Mouse (Mus musculus): Measurements from ENCODE around the gene 3110082I17Rik. TPM values are rescaled to one million over a fixed set of nuclear protein-coding genes. Genes with fewer than 3 reads are reported as not detected.

3110082I17Rik gene
- polyA plus RNA-seq, 1 experiment from 2014 or later, result 30.8 TPM

- Histone ChIP-seq H3K4me1 (peaks cover 38% of the 10 kb centered on the region), H3K4me2 (peak within 1 kb of the TSS; percentile 5; the same call in 1 of the 2 replicates), H3K36me3 (no peaks in the 10 kb centered on the region), H3K27me3 (no peaks in the 10 kb centered on the region), H3K9me3 (no peaks in the 10 kb centered on the region), H3K4me3 (no peak within 1 kb of the TSS), H3K9ac (no peak within 1 kb of the TSS), H3K27ac (peak within 1 kb of the TSS; percentile 83)
- WGBS, result 83% methylated on average over 6 of the region's 6 CpGs
- ATAC-seq (ENCODE audit: insufficient number of reproducible peaks, low FRiP score, low TSS enrichment, low read depth), result no peak
Measured at GRCm38 (mm10) chr5:139404801-139405401, 55.4 kb downstream of the 3110082I17Rik start, which contains the start of gene C130050O18Rik. C130050O18Rik (plus strand) TSS chr5:139405280.

- no peak overlapping the region for H3K9ac ChIP-seq
- WGBS, result 82% methylated on average over 8 of the region's 8 CpGs
Measured at GRCm38 (mm10) chr5:139403692-139404260, 56.6 kb downstream of the 3110082I17Rik start.

DNA sequence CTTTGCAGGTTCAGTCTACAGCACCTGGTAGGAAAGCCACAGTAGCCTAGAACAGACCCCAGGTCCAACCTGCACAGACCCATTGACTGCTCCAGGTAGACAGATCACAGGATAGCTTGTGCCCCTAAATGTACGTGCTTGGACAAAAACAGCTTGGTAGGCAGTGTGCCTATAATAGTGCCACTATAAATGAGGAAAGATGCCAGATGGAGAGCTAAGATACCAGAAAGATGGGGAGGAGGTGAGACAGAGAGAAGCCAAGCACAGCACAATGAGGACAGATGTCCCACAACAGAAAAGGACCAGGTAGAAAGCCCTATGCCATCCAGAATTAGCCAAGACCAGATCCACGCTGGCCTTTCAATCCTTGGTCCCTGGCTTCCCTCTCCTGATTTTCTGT is 58.2 kb downstream of the 3110082I17Rik start:
- Histone ChIP-seq H3K9ac (no peak overlapping the region), H3K4me1 (peaks cover 23% of the 10 kb centered on the region), H3K9me3 (no peaks in the 10 kb centered on the region), H3K4me3 (no peak overlapping the region), H3K36me3 (no peaks in the 10 kb centered on the region), H3K27me3 (no peaks in the 10 kb centered on the region), H3K27ac (no peak overlapping the region), H3K4me2 (no peak overlapping the region)
- 90% methylated on average over 2 of the region's 2 CpGs for WGBS
- no peak for ATAC-seq (ENCODE audit: insufficient number of reproducible peaks, low FRiP score, low TSS enrichment, low read depth)

More at GRCm38 (mm10) chr5:139403692-139404260, 56.6 kb downstream of the 3110082I17Rik start:
- Histone ChIP-seq H3K9me3 (no peaks in the 10 kb centered on the region), H3K36me3 (no peaks in the 10 kb centered on the region), H3K27me3 (no peaks in the 10 kb centered on the region), H3K4me2 (no peak overlapping the region), H3K4me1 (peaks cover 32% of the 10 kb centered on the region), H3K4me3 (no peak overlapping the region), H3K27ac (no peak overlapping the region)
- no peak for ATAC-seq (ENCODE audit: insufficient number of reproducible peaks, low FRiP score, low TSS enrichment, low read depth)

DNA sequence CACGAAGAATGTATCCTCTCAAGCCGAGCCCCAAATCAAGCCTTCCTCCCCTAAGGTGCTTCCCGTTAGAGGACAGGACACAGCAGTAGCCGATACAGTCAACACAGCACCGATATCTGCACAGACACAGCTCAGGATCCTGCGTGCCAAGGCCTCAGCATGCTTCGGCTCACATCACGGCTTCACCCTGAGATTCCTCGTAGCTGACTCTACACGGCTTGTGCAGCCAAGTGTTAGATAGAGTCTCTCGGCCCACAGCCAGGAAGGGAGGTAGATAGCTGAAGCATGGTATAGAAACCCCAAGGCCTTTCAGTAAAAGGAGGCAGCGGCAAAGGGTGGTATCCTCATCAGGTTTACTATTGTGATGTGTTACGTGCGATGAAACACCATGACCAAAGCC is 60.3 kb downstream of the 3110082I17Rik start:
- Histone ChIP-seq H3K36me3 (no peaks in the 10 kb centered on the region), H3K27me3 (no peaks in the 10 kb centered on the region), H3K4me2 (no peak overlapping the region), H3K4me3 (no peak overlapping the region), H3K9ac (no peak overlapping the region), H3K27ac (no peak overlapping the region), H3K9me3 (no peaks in the 10 kb centered on the region), H3K4me1 (peaks cover 8% of the 10 kb centered on the region)
- WGBS, result 88% methylated on average over 14 of the region's 14 CpGs
- no peak for ATAC-seq (ENCODE audit: insufficient number of reproducible peaks, low FRiP score, low TSS enrichment, low read depth)

DNA sequence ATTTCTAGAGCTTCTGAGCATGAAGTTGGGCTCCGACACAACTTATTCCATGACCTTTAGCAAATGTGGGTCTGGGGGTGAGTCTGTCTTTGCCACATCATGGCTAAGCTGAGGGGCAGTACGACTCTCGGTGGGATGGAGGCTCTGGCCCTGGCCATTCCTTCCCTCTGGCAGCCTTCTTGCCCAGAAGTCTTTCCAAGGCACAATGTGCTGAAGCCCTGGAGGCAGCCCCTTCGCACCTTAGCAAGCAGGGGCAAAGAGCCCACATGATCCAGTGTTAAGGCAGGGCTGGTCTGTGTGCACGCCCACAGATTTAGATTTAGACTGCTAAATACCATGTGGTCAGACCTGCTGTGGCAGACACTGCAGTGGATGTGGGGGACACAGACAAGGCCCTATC is 61.5 kb downstream of the 3110082I17Rik start:
- Histone ChIP-seq H3K27me3 (no peaks in the 10 kb centered on the region), H3K4me2 (no peak overlapping the region), H3K4me1 (peaks cover 10% of the 10 kb centered on the region), H3K36me3 (no peaks in the 10 kb centered on the region), H3K9me3 (no peaks in the 10 kb centered on the region), H3K4me3 (no peak overlapping the region), H3K9ac (no peak overlapping the region), H3K27ac (no peak overlapping the region)
- 74% methylated on average over 5 of the region's 5 CpGs for WGBS
- ATAC-seq (ENCODE audit: insufficient number of reproducible peaks, low FRiP score, low TSS enrichment, low read depth), result no peak

GRCm38 (mm10) chr5:139397959-139398753 is 62.2 kb downstream of the 3110082I17Rik start:
- H3K9ac ChIP-seq, result no peak overlapping the region
- peak; percentile 13; the same call in 1 of the 2 replicates for ATAC-seq (ENCODE audit: insufficient number of reproducible peaks, low FRiP score, low TSS enrichment, low read depth)
- H3K27me3 ChIP-seq, result no peaks in the 10 kb centered on the region
- 37% methylated on average over 5 of the region's 5 CpGs for WGBS
- H3K4me1 ChIP-seq, result peaks cover 10% of the 10 kb centered on the region
- no peak overlapping the region for H3K4me3 ChIP-seq
- peaks cover 4% of the 10 kb centered on the region; the same call in 1 of the 2 replicates for H3K36me3 ChIP-seq
- no peak overlapping the region for H3K27ac ChIP-seq
- no peak overlapping the region for H3K4me2 ChIP-seq
- no peaks in the 10 kb centered on the region for H3K9me3 ChIP-seq

- Histone ChIP-seq H3K4me2 (no peak overlapping the region), H3K9ac (no peak overlapping the region), H3K4me1 (peaks cover 10% of the 10 kb centered on the region), H3K27me3 (no peaks in the 10 kb centered on the region), H3K27ac (no peak overlapping the region), H3K36me3 (peaks cover 9% of the 10 kb centered on the region; the same call in 1 of the 2 replicates), H3K4me3 (no peak overlapping the region), H3K9me3 (no peaks in the 10 kb centered on the region)
- no peak for ATAC-seq (ENCODE audit: insufficient number of reproducible peaks, low FRiP score, low TSS enrichment, low read depth)
- WGBS, result 82% methylated on average over 4 of the region's 4 CpGs
Measured at GRCm38 (mm10) chr5:139397359-139397916, 62.9 kb downstream of the 3110082I17Rik start.

- Histone ChIP-seq H3K9ac (no peak overlapping the region), H3K27ac (no peak overlapping the region), H3K4me1 (peaks cover 18% of the 10 kb centered on the region), H3K4me3 (no peak overlapping the region), H3K36me3 (peaks cover 9% of the 10 kb centered on the region; the same call in 1 of the 2 replicates), H3K9me3 (no peaks in the 10 kb centered on the region), H3K4me2 (no peak overlapping the region), H3K27me3 (no peaks in the 10 kb centered on the region)
- no peak for ATAC-seq (ENCODE audit: insufficient number of reproducible peaks, low FRiP score, low TSS enrichment, low read depth)
- 90% methylated on average over 4 of the region's 4 CpGs for WGBS
Measured at GRCm38 (mm10) chr5:139395528-139395927, 64.8 kb downstream of the 3110082I17Rik start.

- no peak for ATAC-seq (ENCODE audit: insufficient number of reproducible peaks, low FRiP score, low TSS enrichment, low read depth)
- Histone ChIP-seq H3K4me1 (peaks cover 26% of the 10 kb centered on the region), H3K9me3 (no peaks in the 10 kb centered on the region), H3K9ac (no peak overlapping the region), H3K4me3 (no peak overlapping the region), H3K27me3 (no peaks in the 10 kb centered on the region), H3K27ac (no peak overlapping the region), H3K4me2 (no peak overlapping the region), H3K36me3 (peaks cover 9% of the 10 kb centered on the region; the same call in 1 of the 2 replicates)
- 61% methylated on average over 7 of the region's 7 CpGs for WGBS
Measured at GRCm38 (mm10) chr5:139394399-139394798, 65.9 kb downstream of the 3110082I17Rik start.

DNA sequence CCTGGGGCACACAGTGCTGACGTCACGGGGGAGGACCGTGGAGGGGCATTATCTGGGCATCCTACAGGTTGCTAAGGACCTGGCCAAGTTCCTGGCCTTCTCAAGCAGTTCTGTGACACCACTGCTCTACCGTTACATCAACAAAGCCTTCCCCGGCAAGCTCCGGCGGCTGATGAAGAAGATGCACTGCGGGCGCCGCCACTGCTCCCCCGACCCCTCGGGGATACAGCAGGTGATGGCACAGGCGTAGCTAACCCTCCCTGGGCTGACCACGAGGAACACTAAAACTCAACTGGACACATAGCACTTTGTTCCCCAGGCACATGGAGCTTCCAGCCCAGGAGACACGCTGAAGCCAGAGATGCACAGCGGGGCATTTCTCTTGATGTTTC is 67.1 kb downstream of the 3110082I17Rik start:
- Histone ChIP-seq H3K9me3 (no peaks in the 10 kb centered on the region), H3K4me3 (no peak overlapping the region), H3K4me1 (peaks cover 31% of the 10 kb centered on the region), H3K27me3 (no peaks in the 10 kb centered on the region), H3K27ac (no peak overlapping the region), H3K9ac (no peak overlapping the region), H3K36me3 (peaks cover 9% of the 10 kb centered on the region; the same call in 1 of the 2 replicates), H3K4me2 (no peak overlapping the region)
- no peak for ATAC-seq (ENCODE audit: insufficient number of reproducible peaks, low FRiP score, low TSS enrichment, low read depth)
- WGBS, result 91% methylated on average over 16 of the region's 16 CpGs

- H3K27ac ChIP-seq, result no peak overlapping the region
- WGBS, result 92% methylated on average over 37 of the region's 37 CpGs
- no peak overlapping the region; the same call in 1 of the 2 replicates for H3K9ac ChIP-seq
- no peak overlapping the region for H3K4me2 ChIP-seq
- ATAC-seq (ENCODE audit: insufficient number of reproducible peaks, low FRiP score, low TSS enrichment, low read depth), result no peak
- peaks cover 37% of the 10 kb centered on the region for H3K4me1 ChIP-seq
- H3K36me3 ChIP-seq, result peaks cover 9% of the 10 kb centered on the region; the same call in 1 of the 2 replicates
- no peaks in the 10 kb centered on the region for H3K27me3 ChIP-seq
- no peak overlapping the region for H3K4me3 ChIP-seq
- no peaks in the 10 kb centered on the region for H3K9me3 ChIP-seq
Measured at GRCm38 (mm10) chr5:139392219-139393196, 67.8 kb downstream of the 3110082I17Rik start.

All from limb, embryonic 15.5 days (tissue).